ENCODE assay signal across 15 mouse cellular contexts in genomic region chr1:179586430-179587095, GRCm38 (mm10). TPM values are rescaled to one million over a fixed set of nuclear protein-coding genes. Genes with fewer than 3 reads are reported as not detected.
DNase-seq lines count a peak whose midpoint lies in the region; ATAC-seq lines count a peak whose summit lies in the region.
"Had no signal": no experiment of that assay in that cellular context is flagged by ENCODE, and none has a peak within 500 bp of the region (broad histone marks: within the 10 kb centered on the region; RNA-seq: fewer than 3 reads in every experiment).

No protein-coding gene starts in this region.

- no peaks in the 10 kb centered on the region for H3K27me3 ChIP-seq in heart, embryonic 15.5 days
- no peaks in the 10 kb centered on the region for H3K27me3 ChIP-seq in neural tube, embryonic 14.5 days (ENCODE audit: control insufficient read depth, insufficient read depth, low read length)
- no peaks in the 10 kb centered on the region for H3K27me3 ChIP-seq in kidney, embryonic 14.5 days (ENCODE audit: control insufficient read depth, insufficient read depth, low read length)
- no peaks in the 10 kb centered on the region for H3K27me3 ChIP-seq in hindbrain, embryonic 14.5 days (ENCODE audit: control insufficient read depth, insufficient read depth, low read length)
- H3K27me3 ChIP-seq: CH12.LX; embryonic facial prominence, embryonic 12.5 days; liver, embryonic 13.5 days had no signal

- intact Hi-C loops in left cerebral cortex, postnatal 36 days (cut with DNase I) = no loop called here

- no peak for ATAC-seq in heart, embryonic 15.5 days (replicated peaks; ENCODE audit: insufficient number of reproducible peaks, insufficient read depth, low FRiP score, low read depth)
- ATAC-seq in neural tube, embryonic 14.5 days (ENCODE audit: low read depth) = peak; percentile 38; the same call in 1 of the 2 replicates
- ATAC-seq in kidney, embryonic 14.5 days (ENCODE audit: low FRiP score, low TSS enrichment) = peak; percentile 65; the same call in 1 of the 2 replicates
- ATAC-seq in hindbrain, embryonic 14.5 days (ENCODE audit: low FRiP score) = no peak

- no peak overlapping the region for H3K4me2 ChIP-seq in heart, embryonic 15.5 days
- H3K4me2 ChIP-seq in neural tube, embryonic 14.5 days (ENCODE audit: low read depth, low read length) = no peak overlapping the region
- no peak overlapping the region for H3K4me2 ChIP-seq in kidney, embryonic 14.5 days (replicated peaks; ENCODE audit: low read depth, low read length)
- H3K4me2 ChIP-seq in hindbrain, embryonic 14.5 days (replicated peaks) = no peak overlapping the region
- H3K4me2 ChIP-seq: embryonic facial prominence, embryonic 12.5 days; liver, embryonic 13.5 days had no signal

- H3K27ac ChIP-seq in heart, embryonic 15.5 days = peak overlapping the region; percentile 10; the same call in 1 of the 2 replicates
- H3K27ac ChIP-seq in neural tube, embryonic 14.5 days (ENCODE audit: low read depth, low read length) = no peak overlapping the region
- H3K27ac ChIP-seq in kidney, embryonic 14.5 days (ENCODE audit: low read depth, low read length) = no peak overlapping the region; the same call in 1 of the 2 replicates
- no peak overlapping the region for H3K27ac ChIP-seq in hindbrain, embryonic 14.5 days
- H3K27ac ChIP-seq: embryonic facial prominence, embryonic 12.5 days; liver, embryonic 13.5 days had no signal

- no peak overlapping the region for H3K9ac ChIP-seq in heart, embryonic 15.5 days
- no peak overlapping the region for H3K9ac ChIP-seq in neural tube, embryonic 14.5 days (replicated peaks; ENCODE audit: low read depth, low read length)
- H3K9ac ChIP-seq in kidney, embryonic 14.5 days (ENCODE audit: low read depth, low read length) = no peak overlapping the region
- no peak overlapping the region for H3K9ac ChIP-seq in hindbrain, embryonic 14.5 days
- H3K9ac ChIP-seq: embryonic facial prominence, embryonic 12.5 days; liver, embryonic 13.5 days had no signal

- no peak overlapping the region for H3K4me3 ChIP-seq in heart, embryonic 15.5 days
- H3K4me3 ChIP-seq in neural tube, embryonic 14.5 days (ENCODE audit: low read depth, low read length) = no peak overlapping the region
- H3K4me3 ChIP-seq in kidney, embryonic 14.5 days (ENCODE audit: low read length) = no peak overlapping the region
- H3K4me3 ChIP-seq in hindbrain, embryonic 14.5 days (replicated peaks; ENCODE audit: low read length) = no peak overlapping the region
- H3K4me3 ChIP-seq: embryonic facial prominence, embryonic 12.5 days; hindbrain, embryonic 10.5 days; liver, embryonic 13.5 days had no signal

- no peaks in the 10 kb centered on the region for H3K36me3 ChIP-seq in heart, embryonic 15.5 days
- H3K36me3 ChIP-seq in neural tube, embryonic 14.5 days (ENCODE audit: control insufficient read depth, insufficient read depth, low read length) = no peaks in the 10 kb centered on the region
- H3K36me3 ChIP-seq in kidney, embryonic 14.5 days (ENCODE audit: control insufficient read depth, insufficient read depth, low read length) = no peaks in the 10 kb centered on the region
- no peaks in the 10 kb centered on the region for H3K36me3 ChIP-seq in hindbrain, embryonic 14.5 days (replicated peaks; ENCODE audit: control insufficient read depth, insufficient read depth)
- H3K36me3 ChIP-seq: embryonic facial prominence, embryonic 12.5 days; hindbrain, embryonic 10.5 days had no signal

- peaks cover 57% of the 10 kb centered on the region for H3K4me1 ChIP-seq in heart, embryonic 15.5 days (replicated peaks)
- peaks cover 9% of the 10 kb centered on the region; the same call in 1 of the 2 replicates for H3K4me1 ChIP-seq in neural tube, embryonic 14.5 days (ENCODE audit: control insufficient read depth, insufficient read depth, low read length)
- peaks cover 7% of the 10 kb centered on the region for H3K4me1 ChIP-seq in kidney, embryonic 14.5 days (ENCODE audit: control insufficient read depth, insufficient read depth, low read length)
- H3K4me1 ChIP-seq in hindbrain, embryonic 14.5 days (replicated peaks; ENCODE audit: control insufficient read depth, insufficient read depth, low read length) = peaks cover 8% of the 10 kb centered on the region; the same call in 1 of the 2 replicates

- H3K9me3 ChIP-seq in heart, embryonic 15.5 days (replicated peaks) = no peaks in the 10 kb centered on the region
- H3K9me3 ChIP-seq in neural tube, embryonic 14.5 days (ENCODE audit: control insufficient read depth, low read length) = no peaks in the 10 kb centered on the region
- no peaks in the 10 kb centered on the region for H3K9me3 ChIP-seq in kidney, embryonic 14.5 days (ENCODE audit: control insufficient read depth, low read length)
- H3K9me3 ChIP-seq in hindbrain, embryonic 14.5 days (ENCODE audit: control insufficient read depth, low read length) = no peaks in the 10 kb centered on the region
- H3K9me3 ChIP-seq: embryonic facial prominence, embryonic 12.5 days; hindbrain, embryonic 10.5 days; liver, embryonic 13.5 days had no signal

- 56% methylated on average over 3 of the region's 3 CpGs for WGBS in heart, embryonic 15.5 days
- 20% methylated on average over 3 of the region's 3 CpGs for WGBS in neural tube, embryonic 14.5 days
- 18% methylated on average over 3 of the region's 3 CpGs for WGBS in kidney, embryonic 14.5 days
- WGBS in hindbrain, embryonic 14.5 days = 62% methylated on average over 3 of the region's 3 CpGs

- no peak for DNase-seq in heart, adult 8-10 months (ENCODE audit: low spot score)
- DNase-seq in neural tube, embryonic 10.5 days (ENCODE audit: extremely low spot score, low spot score) = no peak
- no peak for DNase-seq in left cerebral cortex, postnatal 36 days (ENCODE audit: low spot score in 2 of 2)
- DNase-seq in hindbrain, embryonic 14.5 days (ENCODE audit: low spot score) = no peak
- DNase-seq: cerebellum, adult 8-10 months; liver, embryonic 13.5 days; lung, postnatal 4 days; right cerebral cortex, postnatal 14 days; thymus, postnatal 25 days had no signal

RNA-seq across cellular contexts. Expression of gene Cnst, which starts 40.4 kb away (rescaled TPM):
- 16.6 and 18.3 TPM in 2 replicates for polyA plus RNA-seq in heart, embryonic 15.5 days (2015; fragmentation: Nextera tagmentation; extraction: Ambion mirVana)
- 10 to 100 TPM; 44.7 to 54.0 (median 46.4) TPM for total RNA-seq in heart, adult 8-10 months (2022)
- 27.5 and 33.3 TPM in 2 replicates for polyA plus RNA-seq in neural tube, embryonic 14.5 days (2014; fragmentation: Nextera tagmentation; extraction: Ambion mirVana)
- polyA plus RNA-seq in kidney, embryonic 14.5 days (2014; fragmentation: Nextera tagmentation; extraction: Ambion mirVana) = 7.7 and 14.1 TPM in 2 replicates
- 10 to 100 TPM; 34.5 to 38.2 TPM for total RNA-seq in left cerebral cortex, postnatal 36 days (2021)
- polyA plus RNA-seq in hindbrain, embryonic 14.5 days (2014; fragmentation: Nextera tagmentation; extraction: Ambion mirVana) = 26.4 and 32.5 TPM in 2 replicates

RNA-seq across cellular contexts. Expression of gene Tfb2m, which starts 40.5 kb away (rescaled TPM):
- polyA plus RNA-seq in heart, embryonic 15.5 days (2015; fragmentation: Nextera tagmentation; extraction: Ambion mirVana) = 19.8 and 27.9 TPM in 2 replicates
- total RNA-seq in heart, adult 8-10 months (2022) = 10 to 100 TPM; 65.3 to 73.3 (median 69.0) TPM
- polyA plus RNA-seq in neural tube, embryonic 14.5 days (2014; fragmentation: Nextera tagmentation; extraction: Ambion mirVana) = 32.6 and 33.5 TPM in 2 replicates
- 28.6 and 39.9 TPM in 2 replicates for polyA plus RNA-seq in kidney, embryonic 14.5 days (2014; fragmentation: Nextera tagmentation; extraction: Ambion mirVana)
- total RNA-seq in left cerebral cortex, postnatal 36 days (2021) = 10 to 100 TPM; 22.0 to 26.4 TPM
- 29.4 and 31.3 TPM in 2 replicates for polyA plus RNA-seq in hindbrain, embryonic 14.5 days (2014; fragmentation: Nextera tagmentation; extraction: Ambion mirVana)

Comparison
In these comparisons a context has a peak if more than half of its experiments do, and no peak if none do; other contexts are left out.
1. ATAC-seq: peak in neural tube, embryonic 14.5 days (single experiment) and kidney, embryonic 14.5 days (single experiment); none in heart, embryonic 15.5 days (single experiment) and hindbrain, embryonic 14.5 days (single experiment).